In the genomic region with DNA sequence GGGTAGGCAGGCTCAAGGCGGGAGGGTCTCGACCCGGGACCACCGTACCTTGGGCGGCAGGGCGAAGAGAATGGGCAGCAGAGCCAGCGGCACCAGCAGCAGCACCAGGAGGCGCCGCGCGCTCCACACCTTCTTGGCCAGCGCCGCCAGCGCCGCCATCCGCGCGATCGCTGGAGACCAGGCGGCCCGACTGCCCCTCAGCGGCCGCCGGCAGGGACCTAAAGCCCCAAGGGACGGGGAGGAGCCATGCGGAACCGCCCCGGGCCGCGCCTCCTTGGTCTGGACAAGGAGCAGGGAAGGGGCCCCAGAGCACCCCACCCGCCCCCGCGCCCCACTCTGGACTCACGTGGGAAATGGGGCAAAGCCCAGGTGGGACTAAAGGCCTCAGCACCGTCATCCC, we compare ENCODE assay signal across 8 mouse cellular contexts. TPM values are rescaled to one million over a fixed set of nuclear protein-coding genes. Genes with fewer than 3 reads are reported as not detected.
DNase-seq lines count a peak whose midpoint lies in the region; ATAC-seq and TF ChIP-seq lines count a peak whose summit lies in the region.

TSS of gene Slc13a3 (minus strand) at position 228 of the 400 bp plus-strand sequence.

- H3K27me3 ChIP-seq in forebrain, embryonic 13.5 days = peaks cover 31% of the 10 kb centered on the region
- peaks cover 13% of the 10 kb centered on the region; the same call in 1 of the 2 replicates for H3K27me3 ChIP-seq in kidney, postnatal 0 days (ENCODE audit: insufficient read depth, low read length)

- no peak within 1 kb of the TSS for H3K27ac ChIP-seq in forebrain, embryonic 13.5 days
- H3K27ac ChIP-seq in kidney, postnatal 0 days = no peak within 1 kb of the TSS

- H3K4me1 ChIP-seq in forebrain, embryonic 13.5 days = peaks cover 11% of the 10 kb centered on the region; the same call in 1 of the 2 replicates
- H3K4me1 ChIP-seq in kidney, postnatal 0 days (replicated peaks; ENCODE audit: insufficient read depth, low read length) = no peaks in the 10 kb centered on the region; the same call in 1 of the 2 replicates

- peak within 1 kb of the TSS; percentile 36; the same call in 1 of the 2 replicates for H3K9ac ChIP-seq in forebrain, embryonic 13.5 days
- H3K9ac ChIP-seq in kidney, postnatal 0 days (ENCODE audit: low read depth, low read length) = 0 out of 2 replicates have a peak within 1 kb of the TSS, but pooled peaks have one; percentile 1

- H3K4me3 ChIP-seq in forebrain, embryonic 13.5 days = peak within 1 kb of the TSS; percentile 16
- 0 out of 2 replicates have a peak within 1 kb of the TSS, but pooled peaks have one; percentile 0 for H3K4me3 ChIP-seq in kidney, postnatal 0 days (replicated peaks; ENCODE audit: low read depth, low read length)

- no peaks in the 10 kb centered on the region for H3K9me3 ChIP-seq in forebrain, embryonic 13.5 days (replicated peaks)
- H3K9me3 ChIP-seq in kidney, postnatal 0 days (replicated peaks; ENCODE audit: low read length) = no peaks in the 10 kb centered on the region

- H3K4me2 ChIP-seq in forebrain, embryonic 13.5 days = peak within 1 kb of the TSS; percentile 55
- H3K4me2 ChIP-seq in kidney, postnatal 0 days (ENCODE audit: low read length) = peak within 1 kb of the TSS; percentile 42

- no peak for TF ChIP-seq CTCF in kidney, postnatal 0 days (IDR thresholded peaks at IDR 0.05; ENCODE audit: low read depth)

- whole genome bisulfite sequencing in forebrain, embryonic 13.5 days = 3% methylated on average over 29 of the region's 35 CpGs
- 1% methylated on average over 29 of the region's 35 CpGs for WGBS in kidney, postnatal 0 days

- peak in 1 of 2 experiments; percentile 14 for DNase-seq in left cerebral cortex, adult 18-20 months (ENCODE audit: low spot score in 2 of 2)
- DNase-seq in left cerebral cortex, adult 11 months (ENCODE audit: low spot score) = no peak
- peak; percentile 47 for DNase-seq in kidney, postnatal 0 days (ENCODE audit: low spot score)
- peak; percentile 44 for DNase-seq in lung, postnatal 10 days
- DNase-seq in urinary bladder, postnatal 4 days (ENCODE audit: low spot score in 2 of 2) = no peak

- ATAC-seq in forebrain, embryonic 13.5 days = no peak
- ATAC-seq in kidney, postnatal 0 days (replicated peaks; ENCODE audit: low FRiP score, low read depth) = 0 out of 2 replicates have a peak, but pooled peaks have one; percentile 41
- no peak for ATAC-seq in megakaryocyte-erythroid progenitor cell, adult 5-6 weeks (replicated peaks; ENCODE audit: low FRiP score, low TSS enrichment, poor library complexity, severe bottlenecking)
- no peak; the same call in 1 of the 2 replicates for ATAC-seq in granulocyte monocyte progenitor cell, adult 5-6 weeks (replicated peaks; ENCODE audit: poor library complexity, severe bottlenecking)

- no peaks in the 10 kb centered on the region for H3K36me3 ChIP-seq in forebrain, embryonic 13.5 days (ENCODE audit: poor library complexity, severe bottlenecking)
- H3K36me3 ChIP-seq in kidney, postnatal 0 days (ENCODE audit: insufficient read depth, low read length) = no peaks in the 10 kb centered on the region

RNA-seq across cellular contexts. Expression of gene Slc13a3, which starts in this region (rescaled TPM):
- total RNA-seq in left cerebral cortex, adult 18-20 months (2021) = 10 to 100 TPM; 17.5 to 21.1 TPM
- polyA plus RNA-seq in forebrain, embryonic 13.5 days (2015; fragmentation: Nextera tagmentation; extraction: Ambion mirVana) = 2.8 and 3.1 TPM in 2 replicates
- 8.3 and 9.7 TPM in 2 replicates for polyA plus RNA-seq in kidney, postnatal 0 days (2015; fragmentation: Nextera tagmentation; extraction: Ambion mirVana)
- not detected in 2 replicates for total RNA-seq in megakaryocyte-erythroid progenitor cell, adult 5-6 weeks (2014; fragmentation: Nextera tagmentation)
- not detected in 2 replicates for total RNA-seq in megakaryocyte-erythroid progenitor cell, adult 5-6 weeks (2017)
- not detected in 2 replicates for total RNA-seq in granulocyte monocyte progenitor cell, adult 5-6 weeks (2014; fragmentation: Nextera tagmentation)
- total RNA-seq in granulocyte monocyte progenitor cell, adult 5-6 weeks (2017) = 0.04 and 0.67 TPM in 2 replicates

Comparison
In these comparisons a context has a peak if more than half of its experiments do, and no peak if none do; other contexts are left out.
1. RNA of gene Slc13a3 (total RNA-seq): 17.5 to 21.1 TPM in left cerebral cortex, adult 18-20 months; 0.04 to 0.67 TPM in granulocyte monocyte progenitor cell, adult 5-6 weeks and not detected in megakaryocyte-erythroid progenitor cell, adult 5-6 weeks; every median in the first group is over 10 times any median in the second.
2. DNase-seq: peak in kidney, postnatal 0 days (single experiment) and lung, postnatal 10 days (single experiment); none in left cerebral cortex, adult 11 months (single experiment) and urinary bladder, postnatal 4 days (0 of 2).